Mouse (Mus musculus) brain, embryonic 18.5 days (tissue): Measurements from ENCODE around the gene Marf1.
"Not testable (repeated sequence)": the region's sequence is repeated elsewhere in the genome, so short reads cannot be mapped to it uniquely, and the experiment has no call there.

Source experiments
- DNase-seq: peaks from one replicate; pipeline ENCODE4 v3.0.0-alpha.2; 2012; ENCODE audit warnings: low read depth, low spot score

Marf1 gene

GRCm38 (mm10) chr16:14066571-14066970 lies 96.6 kb downstream of the Marf1 start:
- DNase-seq = not testable (repeated sequence)

- DNase-seq = no peak
Measured at GRCm38 (mm10) chr16:14059869-14060268, 103.3 kb downstream of the Marf1 start.
